Mouse (Mus musculus) cortical plate, adult 2 months (tissue): ENCODE measurements around the gene Pias3. TPM values are rescaled to one million over a fixed set of nuclear protein-coding genes. Genes with fewer than 3 reads are reported as not detected.

Source experiments
- H3K27ac ChIP-seq: fragments of 200-500 bp; 2 replicates; pipeline ENCODE4 v1.5.1; 2012; ENCODE audit warnings: low read length, control low read depth, inconsistent platforms; ENCODE audit not compliant: insufficient read depth
- H3K4me1 ChIP-seq: fragments of 200-500 bp; 2 replicates; pipeline ENCODE4 v1.6.1; 2011; ENCODE audit warnings: low read length; ENCODE audit not compliant: control insufficient read depth, insufficient read depth
- H3K4me3 ChIP-seq: fragments of 200-500 bp; 2 replicates; pipeline ENCODE4 v1.5.1; 2011; ENCODE audit warnings: mild to moderate bottlenecking, low read length, control low read depth; ENCODE audit not compliant: insufficient read depth
- CTCF ChIP-seq: fragments of 200-500 bp; IDR thresholded peaks from 2 replicates; pipeline ENCODE4 v1.5.1; 2011; ENCODE audit warnings: mild to moderate bottlenecking, control low read depth, low read length; ENCODE audit not compliant: insufficient read depth; ENCODE audit errors: extremely low read depth
- POLR2A ChIP-seq: fragments of 200-500 bp; IDR thresholded peaks from 2 replicates; pipeline ENCODE4 v1.6.1; 2011; ENCODE audit warnings: mild to moderate bottlenecking, low read length, control low read depth; ENCODE audit not compliant: insufficient read depth; ENCODE audit errors: extremely low read depth
- polyA plus RNA-seq: library from polyadenylated mRNA; depleted of rRNA; stranded (reverse); fragments of >200 nt; gene quantifications from 2 replicates; pipeline ENCODE4 v1.2.3, GENCODE M21; 2012

Gene Pias3
- polyA plus RNA-seq, 1 experiment = 24.6 TPM

GRCm38 (mm10) chr3:96700376-96700775 lies 4.2 kb downstream of the Pias3 start:
- TF ChIP-seq POLR2A (no peak), CTCF (no peak)
- H3K4me1 ChIP-seq = no peaks in the 10 kb centered on the region
- no peak overlapping the region for H3K4me3 ChIP-seq
- no peak overlapping the region for H3K27ac ChIP-seq

- Histone ChIP-seq H3K27ac (no peak overlapping the region), H3K4me3 (no peak overlapping the region), H3K4me1 (no peaks in the 10 kb centered on the region)
- no peak for TF ChIP-seq POLR2A
These were observed 4.8 kb downstream of the Pias3 start for GRCm38 (mm10) chr3:96701003-96701402.

GRCm38 (mm10) chr3:96704778-96705177 lies 8.6 kb downstream of the Pias3 start:
- TF ChIP-seq CTCF (0 out of 2 replicates have a peak, but pooled peaks have one; percentile 20), POLR2A (no peak)
- Histone ChIP-seq H3K27ac (no peak overlapping the region), H3K4me1 (no peaks in the 10 kb centered on the region), H3K4me3 (no peak overlapping the region)

- Histone ChIP-seq H3K4me1 (no peaks in the 10 kb centered on the region), H3K27ac (no peak overlapping the region), H3K4me3 (no peak overlapping the region)
- TF ChIP-seq CTCF (no peak), POLR2A (no peak)
These were observed 10.0 kb downstream of the Pias3 start for GRCm38 (mm10) chr3:96706217-96706616.

- Histone ChIP-seq H3K27ac (no peak overlapping the region), H3K4me3 (no peak overlapping the region), H3K4me1 (no peaks in the 10 kb centered on the region)
- TF ChIP-seq POLR2A (no peak), CTCF (no peak)
These were observed 10.8 kb downstream of the Pias3 start for GRCm38 (mm10) chr3:96706984-96707383.

GRCm38 (mm10) chr3:96707903-96708683 lies 11.9 kb downstream of the Pias3 start, which contains the start of gene Nudt17:
Gene Nudt17, minus strand, starts transcription at chr3:96708562.
- H3K27ac ChIP-seq = no peak within 1 kb of the TSS

GRCm38 (mm10) chr3:96708684-96709064 lies 12.5 kb downstream of the Pias3 start:
- no peak overlapping the region for H3K27ac ChIP-seq

More at GRCm38 (mm10) chr3:96707903-96708683, 11.9 kb downstream of the Pias3 start, which contains the start of gene Nudt17:
- Histone ChIP-seq H3K4me1 (no peaks in the 10 kb centered on the region), H3K4me3 (peak within 1 kb of the TSS; percentile 43)
- TF ChIP-seq CTCF = peak; percentile 59
- no peak for TF ChIP-seq POLR2A

GRCm38 (mm10) chr3:96714286-96714685 lies 18.1 kb downstream of the Pias3 start:
- Histone ChIP-seq H3K4me1 (no peaks in the 10 kb centered on the region), H3K4me3 (no peak overlapping the region), H3K27ac (no peak overlapping the region)
- TF ChIP-seq CTCF (no peak), POLR2A (no peak)

More at GRCm38 (mm10) chr3:96708684-96709064, 12.5 kb downstream of the Pias3 start:
- H3K4me3 ChIP-seq = peak overlapping the region; percentile 43; the same call in 1 of the 2 replicates
- H3K4me1 ChIP-seq = no peaks in the 10 kb centered on the region
- TF ChIP-seq CTCF = no peak
- no peak for TF ChIP-seq POLR2A

- Histone ChIP-seq H3K4me1 (no peaks in the 10 kb centered on the region), H3K4me3 (no peak overlapping the region), H3K27ac (no peak overlapping the region)
- TF ChIP-seq CTCF (no peak), POLR2A (no peak)
These were observed 19.7 kb downstream of the Pias3 start for GRCm38 (mm10) chr3:96715854-96716253.

GRCm38 (mm10) chr3:96719173-96719572 lies 23.0 kb downstream of the Pias3 start:
- Histone ChIP-seq H3K27ac (no peak overlapping the region), H3K4me3 (peak overlapping the region; percentile 38), H3K4me1 (no peaks in the 10 kb centered on the region)
- no peak for TF ChIP-seq POLR2A
- peak; percentile 53 for TF ChIP-seq CTCF
